Mouse (Mus musculus) gastrocnemius, adult 2 months (tissue): ENCODE data around the gene Kctd15. TPM values are rescaled to one million over a fixed set of nuclear protein-coding genes. Genes with fewer than 3 reads are reported as not detected.
A peak's percentile ranks its signal among the peaks of the same experiment; 100 is the strongest.

Experiments
- DNase-seq: peaks from one replicate; pipeline ENCODE4 v3.0.0; 2022
- H3K27ac ChIP-seq: fragments of 200-600 bp; 2 replicates; pipeline ENCODE4 v1.8.1; 2022; ENCODE audit warnings: mild to moderate bottlenecking
- H3K4me3 ChIP-seq: fragments of 200-600 bp; 2 replicates; pipeline ENCODE4 v1.8.1; 2022; ENCODE audit warnings: mild to moderate bottlenecking, moderate library complexity
- CTCF ChIP-seq: fragments of 200-600 bp; IDR thresholded peaks from 2 replicates; pipeline ENCODE4 v1.8.1; 2022; ENCODE audit warnings: antibody characterized with exemption, mild to moderate bottlenecking, moderate library complexity
- intact Hi-C: fragments of 180-260 bp; cut with DNase I; formaldehyde crosslinking; loops from one replicate; pipeline ENCODE4 v1.15.1; 2025
- total RNA-seq, 2 experiments: library from RNA; stranded (reverse); gene quantifications; 2 replicates each; pipeline ENCODE4 v1.2.3; 2021

Gene Kctd15
- total RNA-seq, 2 experiments from 2014 or later = 41.4 to 47.1 TPM

GRCm38 (mm10) chr7:34680771-34681421 is 24.4 kb upstream of the Kctd15 start:
- no peak for TF ChIP-seq CTCF
- intact Hi-C loops = no loop called here
- Histone ChIP-seq H3K4me3 (no peak overlapping the region), H3K27ac (no peak overlapping the region)
- DNase-seq = no peak

GRCm38 (mm10) chr7:34679886-34680285 is 23.4 kb upstream of the Kctd15 start:
- H3K4me3 ChIP-seq = no peak overlapping the region
- DNase-seq = no peak
- TF ChIP-seq CTCF = no peak
- intact Hi-C loops = loop anchor here (5.0 to 10.0 kb wide), 3 partner anchors 235 to 492 kb away; partner anchors contain the start of gene Pepd
- H3K27ac ChIP-seq = no peak overlapping the region

GRCm38 (mm10) chr7:34675831-34676514 is 19.4 kb upstream of the Kctd15 start:
- TF ChIP-seq CTCF = peak; percentile 88
- Histone ChIP-seq H3K4me3 (peak overlapping the region; percentile 32), H3K27ac (no peak overlapping the region)
- intact Hi-C loops = loop anchor here (1.0 to 10.0 kb wide), 4 partner anchors 43 to 496 kb away; partner anchors contain the start of gene Pepd
- DNase-seq = peak; percentile 77

- no peak overlapping the region for H3K27ac ChIP-seq
- no peak for TF ChIP-seq CTCF
- DNase-seq = no peak
- H3K4me3 ChIP-seq = no peak overlapping the region
- intact Hi-C loops = loop anchor here (5.0 to 10.0 kb wide), 3 partner anchors 240 to 497 kb away; partner anchors contain the start of gene Pepd
Observed at GRCm38 (mm10) chr7:34675120-34675790, 18.7 kb upstream of the Kctd15 start.

- Histone ChIP-seq H3K4me3 (no peak overlapping the region), H3K27ac (no peak overlapping the region)
- intact Hi-C loops = loop anchor here (1.0 to 10.0 kb wide), 6 partner anchors 56 to 332 kb away; partner anchors contain the start of gene Pepd
- TF ChIP-seq CTCF = no peak
- no peak for DNase-seq
Observed at GRCm38 (mm10) chr7:34672916-34673315, 16.4 kb upstream of the Kctd15 start.

- DNase-seq = peak; percentile 89
- no peak overlapping the region for H3K27ac ChIP-seq
- TF ChIP-seq CTCF = no peak
- no peak overlapping the region for H3K4me3 ChIP-seq
- intact Hi-C loops = loop anchor here (1.0 to 10.0 kb wide), 6 partner anchors 55 to 333 kb away; partner anchors contain the start of gene Pepd
Observed at GRCm38 (mm10) chr7:34671911-34672310, 15.4 kb upstream of the Kctd15 start.

GRCm38 (mm10) chr7:34670778-34671177 is 14.2 kb upstream of the Kctd15 start:
- Histone ChIP-seq H3K4me3 (no peak overlapping the region), H3K27ac (no peak overlapping the region)
- DNase-seq = no peak
- TF ChIP-seq CTCF = no peak
- intact Hi-C loops = loop anchor here (5.0 to 10.0 kb wide), 4 partner anchors 53 to 334 kb away; partner anchors contain the start of gene Pepd

- H3K27ac ChIP-seq = no peak overlapping the region
- intact Hi-C loops = no loop called here
- no peak for TF ChIP-seq CTCF
- DNase-seq = no peak
- no peak overlapping the region for H3K4me3 ChIP-seq
Observed at GRCm38 (mm10) chr7:34669336-34669735, 12.8 kb upstream of the Kctd15 start.

- DNase-seq = no peak
- H3K27ac ChIP-seq = no peak overlapping the region
- no peak overlapping the region for H3K4me3 ChIP-seq
- no peak for TF ChIP-seq CTCF
- intact Hi-C loops = no loop called here
Observed at GRCm38 (mm10) chr7:34667874-34668273, 11.3 kb upstream of the Kctd15 start.

- Histone ChIP-seq H3K4me3 (no peak overlapping the region), H3K27ac (no peak overlapping the region)
- intact Hi-C loops = no loop called here
- TF ChIP-seq CTCF = no peak
- no peak for DNase-seq
Observed at GRCm38 (mm10) chr7:34663145-34663544, 6.6 kb upstream of the Kctd15 start.

GRCm38 (mm10) chr7:34662227-34662626 is 5.7 kb upstream of the Kctd15 start:
- no peak overlapping the region for H3K27ac ChIP-seq
- H3K4me3 ChIP-seq = no peak overlapping the region
- intact Hi-C loops = no loop called here
- TF ChIP-seq CTCF = no peak
- DNase-seq = no peak

GRCm38 (mm10) chr7:34659386-34660085 is 3.0 kb upstream of the Kctd15 start:
- Histone ChIP-seq H3K4me3 (no peak overlapping the region), H3K27ac (no peak overlapping the region)
- intact Hi-C loops = loop anchor here (5.0 kb wide), 3 partner anchors 167 to 267 kb away; partner anchors contain the start of gene Lsm14a
- DNase-seq = no peak
- TF ChIP-seq CTCF = no peak
